Mouse (Mus musculus) ES-E14 (cell line): ENCODE measurements around the gene Ap1b1.

Experiments used
- CHD2 ChIP-seq: IDR thresholded peaks from 2 replicates; pipeline ENCODE4 v1.6.1; 2014; ENCODE audit warnings: mild to moderate bottlenecking, low read depth, low read length, inconsistent platforms
- MAFK ChIP-seq: IDR thresholded peaks from 2 replicates; pipeline ENCODE4 v1.6.1; 2014; ENCODE audit warnings: mild to moderate bottlenecking, low read depth, low read length, inconsistent platforms; ENCODE audit not compliant: insufficient read depth
- ZC3H11A ChIP-seq: IDR thresholded peaks from 2 replicates; pipeline ENCODE4 v1.6.1; 2012; ENCODE audit warnings: low read depth, mild to moderate bottlenecking, inconsistent platforms, low read length, borderline replicate concordance

DNA sequence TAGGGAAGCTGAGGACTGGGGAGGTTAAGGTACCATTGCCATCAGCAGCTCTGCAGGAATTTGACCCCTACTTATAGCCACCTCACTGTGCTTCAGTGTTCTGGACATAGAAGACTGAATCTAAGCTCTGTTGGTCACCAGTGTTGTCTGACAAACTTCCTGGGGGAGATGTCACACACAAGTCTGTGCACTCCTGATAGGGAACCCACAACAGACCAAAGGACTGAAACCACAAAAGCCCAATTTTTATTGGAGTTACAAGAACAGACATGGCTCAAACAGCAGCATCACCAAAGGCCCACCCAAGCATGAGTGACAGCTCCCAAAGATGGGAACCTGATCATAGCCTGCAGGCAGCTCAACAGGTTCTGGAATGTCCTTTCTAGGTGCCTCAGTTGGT, 80.4 kb downstream of the Ap1b1 start:
- no peak for TF ChIP-seq ZC3H11A
- TF ChIP-seq MAFK, result no peak
- no peak for TF ChIP-seq CHD2
